Mouse (Mus musculus): ENCODE results near the gene Olfr1357.

Gene Olfr1357

GRCm38 (mm10) chr10:78581121-78581520 lies 36.8 kb downstream of the Olfr1357 start:
- DNase-seq (ENCODE audit: low spot score in 2 of 2) = no peak

DNA sequence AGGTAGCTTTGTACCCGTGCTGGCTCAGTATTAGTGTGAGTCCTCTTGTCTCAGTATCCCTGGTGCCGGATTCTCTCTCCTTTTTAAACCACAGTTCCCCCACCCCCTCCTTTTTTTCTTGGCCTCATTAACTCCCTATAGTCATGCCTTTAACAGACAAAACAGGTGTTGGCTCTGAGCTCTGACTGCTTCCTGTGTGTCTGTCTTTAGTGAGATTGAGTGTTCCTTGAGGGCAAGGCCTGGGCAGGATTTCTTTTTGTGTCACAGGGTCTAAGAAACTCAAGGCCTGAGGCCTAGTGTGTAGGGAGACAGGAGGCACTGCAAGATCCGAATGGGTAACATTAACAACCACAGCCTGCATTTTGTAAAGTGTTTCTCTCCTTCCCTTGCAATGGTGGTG lies 39.7 kb downstream of the Olfr1357 start:
- DNase-seq (ENCODE audit: low spot score in 2 of 2) = no peak

DNA sequence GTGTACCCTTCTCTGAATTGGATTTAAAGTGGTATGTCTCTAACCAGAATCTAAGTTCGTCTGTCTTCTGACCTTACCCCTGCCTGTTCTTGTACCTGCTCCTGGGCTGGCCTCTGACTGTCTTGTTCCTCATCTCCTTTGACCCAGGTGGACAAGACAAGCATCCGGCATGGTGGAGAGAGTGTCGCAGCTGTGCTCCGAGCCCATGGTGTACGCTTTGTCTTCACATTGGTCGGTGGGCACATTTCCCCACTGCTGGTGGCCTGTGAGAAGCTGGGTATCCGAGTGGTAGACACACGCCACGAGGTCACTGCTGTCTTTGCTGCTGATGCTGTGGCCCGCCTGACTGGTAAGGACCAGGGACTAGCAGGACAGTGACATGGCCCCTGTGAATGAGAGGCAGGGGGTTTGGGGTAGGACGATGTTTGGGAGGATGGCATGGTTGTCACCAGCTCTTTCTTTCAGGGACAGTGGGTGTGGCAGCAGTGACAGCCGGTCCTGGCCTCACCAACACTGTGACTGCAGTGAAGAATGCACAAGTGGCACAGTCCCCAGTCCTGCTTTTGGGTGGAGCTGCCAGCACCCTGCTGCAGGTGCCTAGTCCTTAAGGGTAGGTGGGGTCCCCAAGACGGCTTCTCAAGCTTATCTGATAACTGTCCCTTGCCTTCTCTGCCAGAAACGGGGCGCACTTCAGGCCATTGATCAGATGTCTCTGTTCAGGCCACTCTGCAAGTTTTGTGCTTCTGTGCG lies 41.3 kb downstream of the Olfr1357 start:
- DNase-seq (ENCODE audit: low spot score in 2 of 2) = no peak

DNA sequence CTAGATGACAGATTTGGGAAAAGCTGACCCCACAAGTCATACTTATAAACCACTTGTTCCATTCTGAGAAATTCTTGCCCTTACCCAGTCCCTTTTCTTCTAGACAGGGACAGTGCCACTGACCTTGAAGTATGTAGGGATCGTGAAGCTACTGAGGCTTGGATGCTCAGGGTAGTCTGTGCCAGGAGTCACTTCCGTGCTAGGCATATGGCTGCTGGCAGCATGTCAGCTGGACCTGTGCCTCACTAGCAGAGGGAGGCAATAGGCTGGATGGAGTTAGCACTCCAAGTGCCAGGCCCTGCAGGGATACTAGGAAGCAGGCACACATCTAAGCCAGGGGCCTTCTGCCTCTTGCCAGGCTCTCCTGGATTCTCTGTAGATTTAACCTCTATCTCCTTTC lies 42.2 kb downstream of the Olfr1357 start:
- DNase-seq (ENCODE audit: low spot score in 2 of 2) = peak in 1 of 2 experiments; percentile 90

- no peak for DNase-seq (ENCODE audit: low spot score in 2 of 2)
These were observed 42.7 kb downstream of the Olfr1357 start for GRCm38 (mm10) chr10:78575105-78575632.

DNA sequence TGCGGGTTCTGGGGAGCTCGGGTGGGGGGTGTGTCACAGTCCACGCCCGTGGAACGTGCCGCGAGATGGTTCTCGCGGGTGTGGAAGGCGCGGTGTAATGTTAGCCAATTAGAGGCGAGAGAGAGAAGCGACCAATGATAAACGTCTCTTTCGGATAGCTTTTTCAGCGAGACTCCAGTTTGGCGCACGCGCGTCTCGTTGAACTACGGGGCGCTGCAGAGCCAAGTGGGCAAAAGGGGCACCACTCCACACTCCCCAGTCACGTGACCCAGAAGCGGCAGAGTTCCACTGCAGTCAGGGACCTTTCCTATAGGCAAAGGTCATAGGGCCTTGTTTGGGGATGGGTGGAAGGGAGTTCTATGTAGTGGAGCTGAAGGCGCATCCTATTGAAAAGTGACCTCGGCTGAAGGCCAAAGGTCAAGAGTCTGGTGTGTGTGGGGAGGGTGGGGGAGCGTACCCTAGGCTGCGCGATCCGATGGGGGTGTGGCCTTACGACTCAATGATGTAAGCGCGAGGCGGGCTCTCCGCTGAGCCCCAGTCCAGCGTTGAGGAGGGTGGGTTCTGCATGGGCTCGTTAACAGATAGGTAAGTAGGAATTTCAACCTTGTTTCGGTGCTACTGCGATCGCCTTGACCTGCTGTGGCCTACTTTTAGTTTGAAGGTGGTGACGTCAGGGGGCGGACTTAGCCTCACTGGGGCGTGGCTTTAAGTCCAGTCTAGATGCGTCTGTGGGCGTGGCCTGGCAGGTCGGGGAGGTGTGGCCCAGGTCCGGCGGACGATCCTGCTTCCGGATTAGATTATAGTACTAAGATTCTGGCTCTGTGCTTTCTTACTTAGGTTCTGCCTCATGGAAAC lies 43.4 kb downstream of the Olfr1357 start, which contains the start of gene Ilvbl:
Ilvbl (plus strand) TSS at position 97 of the 855 bp plus-strand sequence.
- DNase-seq (ENCODE audit: low spot score in 2 of 2) = peak; percentile 81 to 88

GRCm38 (mm10) chr10:78573226-78573625 lies 44.6 kb downstream of the Olfr1357 start:
- DNase-seq (ENCODE audit: low spot score in 2 of 2) = no peak

GRCm38 (mm10) chr10:78570897-78571296 lies 47.0 kb downstream of the Olfr1357 start:
- DNase-seq (ENCODE audit: low spot score in 2 of 2) = no peak

DNA sequence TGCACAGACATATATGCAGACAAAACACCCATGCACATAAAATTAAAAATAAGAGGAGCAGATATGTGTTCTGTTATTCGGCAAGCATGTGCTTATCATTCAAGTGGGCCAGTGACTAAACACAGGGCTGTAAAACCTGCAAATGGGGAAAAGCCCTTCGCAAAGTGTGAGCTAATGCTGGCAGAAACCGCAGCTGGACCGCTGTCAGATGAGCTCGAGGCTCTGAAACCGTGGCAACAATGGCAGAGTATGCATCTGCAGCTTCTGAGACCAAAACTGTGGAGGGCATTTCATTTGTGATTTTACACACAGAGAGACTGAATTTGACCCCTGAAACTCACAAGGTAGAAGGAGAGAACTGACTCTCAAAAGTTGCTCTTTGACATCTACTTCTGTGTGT lies 47.5 kb downstream of the Olfr1357 start:
- no peak for DNase-seq (ENCODE audit: low spot score in 2 of 2)

DNA sequence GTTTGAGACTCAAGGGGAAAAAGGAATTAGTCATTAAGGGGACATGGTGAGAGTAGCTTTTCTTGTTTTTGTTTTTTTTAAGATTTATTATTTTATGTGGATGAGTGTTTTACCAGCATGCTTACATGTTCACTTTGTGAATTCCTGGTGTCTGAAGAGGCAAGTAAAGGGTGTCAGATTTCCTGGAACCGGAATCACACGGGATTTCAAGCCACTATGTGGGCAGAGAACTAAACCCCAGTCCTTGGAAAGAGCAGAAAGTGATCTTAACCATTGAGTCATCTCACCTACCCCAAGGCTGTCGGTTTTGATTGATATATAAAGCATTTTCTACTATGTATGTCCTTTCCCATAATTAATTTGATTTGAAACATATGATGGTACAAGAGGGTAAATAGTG lies 48.2 kb downstream of the Olfr1357 start:
- no peak for DNase-seq (ENCODE audit: low spot score in 2 of 2)

DNA sequence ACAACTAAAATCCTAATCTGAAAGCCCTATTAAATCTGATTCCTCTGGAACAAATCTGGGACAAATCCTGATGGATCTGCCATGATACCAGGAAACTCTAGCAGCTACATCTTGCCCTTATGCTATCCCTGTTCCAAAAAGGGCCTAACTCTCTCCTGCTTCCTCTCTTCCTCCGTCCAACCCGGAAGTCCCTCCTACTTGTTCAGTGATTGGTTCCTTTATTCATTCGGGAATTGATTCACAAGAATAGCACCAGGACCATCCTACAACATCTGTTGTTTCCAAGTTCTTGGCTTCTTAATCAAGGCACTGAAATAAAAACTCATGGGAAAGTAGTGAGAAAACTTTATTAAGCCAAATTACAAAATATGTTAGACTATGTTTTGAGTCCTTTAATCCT lies 48.7 kb downstream of the Olfr1357 start:
- no peak for DNase-seq (ENCODE audit: low spot score in 2 of 2)

DNA sequence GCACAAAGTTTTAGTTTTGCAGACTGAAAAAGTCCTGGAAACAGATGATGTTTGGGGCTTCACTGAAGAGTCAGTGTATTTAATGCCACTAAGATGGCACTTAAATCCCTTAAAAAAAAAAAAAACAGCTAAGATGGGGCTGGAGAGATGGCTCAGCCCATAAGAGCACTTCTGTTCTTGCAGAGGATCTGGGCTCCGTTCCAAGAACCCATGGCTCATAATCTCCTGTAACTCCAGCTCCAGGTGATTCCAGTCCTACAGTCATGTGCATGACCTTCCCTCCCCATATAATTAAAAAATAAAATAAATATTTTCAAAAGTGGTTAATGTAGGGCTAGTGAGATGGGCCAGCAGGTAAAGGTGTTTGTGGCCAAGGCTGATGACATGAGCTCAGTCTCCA lies 52.8 kb downstream of the Olfr1357 start:
- DNase-seq (ENCODE audit: low spot score in 2 of 2) = no peak
